Mouse (Mus musculus): ENCODE results near the gene Lsm3.
"Not testable (repeated sequence)": the region's sequence is repeated elsewhere in the genome, so short reads cannot be mapped to it uniquely, and the experiment has no call there.

Lsm3 gene

GRCm38 (mm10) chr6:91515545-91516449, at the start of gene Lsm3, which contains the start of gene Xpc:
Lsm3 (plus strand) TSS chr6:91515928.
Xpc (minus strand) TSS chr6:91515888.
- DNase-seq (ENCODE audit: low spot score) = peak; percentile 97

GRCm38 (mm10) chr6:91467106-91467505, 48.6 kb upstream of the Lsm3 start:
- no peak for DNase-seq (ENCODE audit: low spot score)

- DNase-seq (ENCODE audit: low spot score) = no peak
These were observed 45.0 kb upstream of the Lsm3 start for GRCm38 (mm10) chr6:91470712-91471111.

GRCm38 (mm10) chr6:91471427-91471826, 44.3 kb upstream of the Lsm3 start:
- DNase-seq (ENCODE audit: low spot score) = not testable (repeated sequence)

- peak; percentile 25 for DNase-seq (ENCODE audit: low spot score)
These were observed 43.4 kb upstream of the Lsm3 start for GRCm38 (mm10) chr6:91472319-91472718.

- DNase-seq (ENCODE audit: low spot score) = peak; percentile 99
These were observed 42.6 kb upstream of the Lsm3 start, which contains the start of the genes Chchd4 and Tmem43 for GRCm38 (mm10) chr6:91472868-91473804. Chchd4 (minus strand) TSS chr6:91473546. Tmem43 (plus strand) TSS chr6:91473703.

- DNase-seq (ENCODE audit: low spot score) = no peak
These were observed 41.8 kb upstream of the Lsm3 start for GRCm38 (mm10) chr6:91473805-91474440.

GRCm38 (mm10) chr6:91474441-91475190, 41.1 kb upstream of the Lsm3 start:
- no peak for DNase-seq (ENCODE audit: low spot score)

- no peak for DNase-seq (ENCODE audit: low spot score)
These were observed 39.2 kb upstream of the Lsm3 start for GRCm38 (mm10) chr6:91476541-91476940.

GRCm38 (mm10) chr6:91483371-91483770, 32.4 kb upstream of the Lsm3 start:
- DNase-seq (ENCODE audit: low spot score) = no peak

GRCm38 (mm10) chr6:91486736-91487453, 28.8 kb upstream of the Lsm3 start:
- no peak for DNase-seq (ENCODE audit: low spot score)

GRCm38 (mm10) chr6:91488496-91489212, 27.1 kb upstream of the Lsm3 start:
- peak; percentile 28 for DNase-seq (ENCODE audit: low spot score)

- DNase-seq (ENCODE audit: low spot score) = no peak
These were observed 25.9 kb upstream of the Lsm3 start for GRCm38 (mm10) chr6:91489872-91490271.

GRCm38 (mm10) chr6:91491004-91491403, 24.7 kb upstream of the Lsm3 start:
- peak; percentile 72 for DNase-seq (ENCODE audit: low spot score)

GRCm38 (mm10) chr6:91493053-91493452, 22.7 kb upstream of the Lsm3 start:
- no peak for DNase-seq (ENCODE audit: low spot score)

GRCm38 (mm10) chr6:91494526-91494925, 21.2 kb upstream of the Lsm3 start:
- peak; percentile 22 for DNase-seq (ENCODE audit: low spot score)

- DNase-seq (ENCODE audit: low spot score) = no peak
These were observed 12.4 kb upstream of the Lsm3 start for GRCm38 (mm10) chr6:91503302-91503701.

- DNase-seq (ENCODE audit: low spot score) = no peak
These were observed 9.7 kb upstream of the Lsm3 start for GRCm38 (mm10) chr6:91506036-91506435.

- no peak for DNase-seq (ENCODE audit: low spot score)
These were observed 7.7 kb upstream of the Lsm3 start for GRCm38 (mm10) chr6:91508041-91508440.

- DNase-seq (ENCODE audit: low spot score) = peak; percentile 49
These were observed 6.4 kb upstream of the Lsm3 start for GRCm38 (mm10) chr6:91509326-91509725.
